Mouse (Mus musculus) G1E (cell line): ENCODE results near the gene Ccdc32. TPM values are rescaled to one million over a fixed set of nuclear protein-coding genes. Genes with fewer than 3 reads are reported as not detected.

Experiments
- ATAC-seq: 2 replicates; pipeline ENCODE4 v1.8.0; 2016; ENCODE audit warnings: mild to moderate bottlenecking; ENCODE audit not compliant: insufficient number of reproducible peaks, poor library complexity, low FRiP score, severe bottlenecking; ENCODE audit errors: extremely low read depth
- DNase-seq: peaks from one replicate; pipeline ENCODE4 v3.0.0; 2012; ENCODE audit warnings: low spot score
- H3K27me3 ChIP-seq: 2 replicates; pipeline ENCODE4 v1.6.1; 2012; ENCODE audit warnings: mild to moderate bottlenecking, low read length, inconsistent platforms; ENCODE audit not compliant: insufficient read depth
- H3K36me3 ChIP-seq: replicated peaks from 2 replicates; pipeline ENCODE3; 2012; ENCODE audit warnings: mild to moderate bottlenecking, inconsistent platforms
- H3K4me1 ChIP-seq: 2 replicates; pipeline ENCODE4 v1.6.1; 2012; ENCODE audit warnings: low read depth, low read length, inconsistent platforms, mixed read lengths; ENCODE audit not compliant: insufficient read depth
- H3K4me3 ChIP-seq: 2 replicates; pipeline ENCODE4 v1.5.1; 2012; ENCODE audit warnings: low read depth, mild to moderate bottlenecking, inconsistent platforms, low read length, moderate library complexity, mixed read lengths
- H3K9me3 ChIP-seq: replicated peaks from 2 replicates; pipeline ENCODE4 v1.6.1; 2012; ENCODE audit warnings: inconsistent platforms
- CTCF ChIP-seq: IDR thresholded peaks from 2 replicates; pipeline ENCODE4 v1.5.1; 2012; ENCODE audit warnings: low read depth, low read length, inconsistent platforms, mixed read lengths
- GATA1 ChIP-seq: IDR thresholded peaks from 2 replicates; pipeline ENCODE4 v1.6.1; 2012; ENCODE audit warnings: borderline replicate concordance, low read length, inconsistent platforms, mixed read lengths
- GATA2 ChIP-seq: IDR thresholded peaks from 2 replicates; pipeline ENCODE4 v1.6.1; 2012; ENCODE audit warnings: low read depth, low read length, inconsistent platforms, borderline replicate concordance
- POLR2AphosphoS5 ChIP-seq: IDR thresholded peaks from 2 replicates; pipeline ENCODE4 v1.6.1; 2012; ENCODE audit warnings: low read depth, low read length, inconsistent platforms; ENCODE audit not compliant: insufficient replicate concordance
- TAL1 ChIP-seq: conservative IDR thresholded peaks from 2 replicates; pipeline ENCODE4 v1.6.1; 2012; ENCODE audit warnings: low read depth, low read length, inconsistent platforms, mixed read lengths
- polyA plus RNA-seq: library from polyadenylated mRNA; stranded (reverse); fragments of >175 nt; gene quantifications from 2 replicates; pipeline ENCODE4 v1.2.3, GENCODE M21; 2012
- total RNA-seq, 2 experiments: library from RNA; stranded (forward) in 1 of 2; stranded (reverse) in 1 of 2; fragments of 200-1000 nt in 1 of 2; fragments of >200 nt in 1 of 2; fragmentation: Nextera tagmentation in 1 of 2; gene quantifications; 2 replicates each; pipeline ENCODE4 v1.2.3; 2014 to 2017

Gene Ccdc32
- total and polyA plus RNA-seq, 3 experiments: 13.7 to 28.1 (median 27.3) TPM

DNA sequence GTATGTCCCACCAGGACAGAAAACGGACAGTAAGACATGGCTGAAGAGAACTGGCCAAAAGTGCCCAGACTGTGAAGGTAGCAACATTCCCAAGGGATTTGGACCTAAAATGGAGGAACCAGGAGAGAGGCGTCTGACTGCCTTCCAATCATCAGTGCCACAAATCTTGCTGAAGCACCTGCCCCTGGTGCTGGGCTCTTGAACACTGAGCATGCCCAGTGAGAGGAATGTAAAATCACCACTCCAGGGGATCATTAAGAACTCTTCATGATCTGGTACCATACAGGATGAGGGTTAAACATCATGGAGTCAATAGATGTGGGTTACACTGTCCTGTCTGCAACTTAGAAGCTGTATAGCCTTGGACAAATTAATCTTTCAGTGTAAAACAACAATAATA, 16.0 kb upstream of the Ccdc32 start:
- Histone ChIP-seq H3K27me3 (no peaks in the 10 kb centered on the region), H3K36me3 (peaks cover 30% of the 10 kb centered on the region), H3K4me1 (peaks cover 21% of the 10 kb centered on the region), H3K9me3 (no peaks in the 10 kb centered on the region), H3K4me3 (no peak overlapping the region)
- ATAC-seq (no peak), DNase-seq (no peak)
- TF ChIP-seq GATA1 (no peak), POLR2AphosphoS5 (no peak), CTCF (no peak), TAL1 (no peak), GATA2 (no peak)

DNA sequence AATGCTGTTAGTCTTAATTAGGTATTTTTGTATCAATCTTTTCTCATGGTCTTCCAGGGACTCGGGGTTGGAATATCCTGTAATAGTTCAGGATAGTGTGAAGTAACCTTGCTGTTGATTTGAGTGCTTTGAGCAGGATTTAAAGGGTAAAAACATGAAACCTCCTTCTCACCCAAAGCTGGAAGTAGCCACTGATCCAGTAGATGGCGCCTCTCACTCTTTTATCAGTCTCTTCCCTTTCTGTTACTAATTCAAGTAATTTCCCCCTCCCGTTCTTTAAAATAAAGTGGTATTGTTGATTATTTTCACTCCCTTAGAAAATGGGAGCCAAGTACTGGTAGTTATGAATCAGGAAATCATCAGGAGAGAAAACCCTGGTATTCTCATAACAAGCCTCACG, 11.7 kb upstream of the Ccdc32 start:
- peak; percentile 22 for DNase-seq
- Histone ChIP-seq H3K27me3 (no peaks in the 10 kb centered on the region), H3K4me1 (peaks cover 41% of the 10 kb centered on the region), H3K36me3 (peaks cover 65% of the 10 kb centered on the region), H3K9me3 (no peaks in the 10 kb centered on the region), H3K4me3 (no peak overlapping the region)
- ATAC-seq: no peak
- TF ChIP-seq CTCF (no peak), GATA2 (no peak), TAL1 (no peak), GATA1 (no peak)

DNA sequence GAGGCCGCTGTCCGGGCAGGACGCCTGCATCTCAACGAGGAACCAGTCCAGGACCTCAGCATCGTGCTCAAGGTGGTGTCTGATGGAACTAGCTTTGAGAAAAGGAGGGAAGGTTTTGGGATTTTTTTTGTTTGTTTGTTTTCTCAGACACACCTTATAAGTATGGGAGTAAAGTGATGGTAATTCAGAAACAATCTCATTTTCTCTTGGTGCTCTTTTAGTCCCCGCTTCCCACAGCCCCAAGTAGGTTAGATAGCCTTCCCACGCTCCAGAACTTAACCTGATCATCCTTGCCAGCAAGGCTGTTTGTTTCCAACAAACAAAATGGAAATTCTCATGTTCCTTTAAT, 6.2 kb upstream of the Ccdc32 start:
- Histone ChIP-seq H3K9me3 (no peaks in the 10 kb centered on the region), H3K4me1 (peaks cover 49% of the 10 kb centered on the region), H3K36me3 (peaks cover 36% of the 10 kb centered on the region), H3K27me3 (no peaks in the 10 kb centered on the region), H3K4me3 (peak overlapping the region; percentile 97)
- TF ChIP-seq CTCF: no peak
- no peak for TF ChIP-seq GATA2
- no peak for TF ChIP-seq TAL1
- no peak for TF ChIP-seq GATA1
- TF ChIP-seq POLR2AphosphoS5: no peak
- ATAC-seq (no peak), DNase-seq (no peak)

DNA sequence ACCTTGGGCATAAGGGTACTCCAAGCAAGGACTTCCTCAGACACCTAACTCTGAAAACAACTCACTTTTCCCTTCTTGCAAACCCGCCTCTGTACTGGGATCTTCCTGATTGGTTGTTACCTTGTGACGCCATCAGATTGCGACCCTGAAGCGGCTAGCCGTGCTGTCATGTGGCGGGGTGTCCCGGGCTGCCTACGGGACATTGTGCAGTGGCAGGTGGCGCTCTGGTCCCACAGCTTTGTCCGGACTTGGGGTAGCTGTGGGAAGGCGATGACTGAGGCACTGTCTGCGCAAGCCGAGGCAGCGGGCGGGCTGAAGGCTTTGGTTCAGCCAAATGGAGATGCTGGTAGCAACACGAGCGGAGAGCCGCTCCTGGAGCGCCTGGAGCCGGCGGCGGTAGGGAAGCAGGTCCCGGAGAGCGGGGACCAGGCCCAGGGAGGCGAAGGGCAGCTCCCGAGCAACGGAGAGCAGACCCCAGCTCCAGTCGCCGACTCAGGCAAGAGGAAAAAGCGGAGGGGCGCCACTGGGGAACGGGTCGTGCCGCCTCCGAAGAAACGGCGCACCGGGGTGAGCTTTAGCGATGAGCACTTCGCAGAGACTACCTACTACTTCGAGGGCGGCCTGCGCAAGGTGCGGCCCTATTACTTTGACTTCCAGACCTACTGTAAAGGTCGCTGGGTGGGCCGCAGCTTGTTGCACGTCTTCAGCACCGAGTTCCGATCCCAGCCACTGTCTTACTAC, 5.6 kb upstream of the Ccdc32 start, which contains the start of gene Rpusd2:
Rpusd2 (plus strand) TSS at position 135 of the 741 bp plus-strand sequence.
- H3K9me3 ChIP-seq: no peaks in the 10 kb centered on the region
- no peak for TF ChIP-seq POLR2AphosphoS5
- TF ChIP-seq GATA2: no peak
- TF ChIP-seq GATA1: no peak
- H3K4me3 ChIP-seq: peak within 1 kb of the TSS; percentile 97
- peaks cover 32% of the 10 kb centered on the region for H3K36me3 ChIP-seq
- peak; percentile 97 for DNase-seq
- ATAC-seq: peak; percentile 94
- no peaks in the 10 kb centered on the region for H3K27me3 ChIP-seq
- H3K4me1 ChIP-seq: peaks cover 46% of the 10 kb centered on the region

- Histone ChIP-seq H3K27me3 (no peaks in the 10 kb centered on the region), H3K9me3 (no peaks in the 10 kb centered on the region), H3K4me3 (no peak overlapping the region), H3K36me3 (peaks cover 8% of the 10 kb centered on the region), H3K4me1 (peaks cover 45% of the 10 kb centered on the region)
- no peak for ATAC-seq
- no peak for DNase-seq
- no peak for TF ChIP-seq GATA2
- TF ChIP-seq POLR2AphosphoS5: no peak
- TF ChIP-seq TAL1: no peak
- TF ChIP-seq CTCF: no peak
These were observed 3.0 kb upstream of the Ccdc32 start for GRCm38 (mm10) chr2:119032191-119032590.

GRCm38 (mm10) chr2:119026951-119027350, 2.2 kb downstream of the Ccdc32 start:
- ATAC-seq (no peak), DNase-seq (no peak)
- TF ChIP-seq POLR2AphosphoS5 (no peak), GATA1 (no peak), CTCF (no peak), TAL1 (no peak), GATA2 (no peak)
- peaks cover 39% of the 10 kb centered on the region for H3K36me3 ChIP-seq
- no peaks in the 10 kb centered on the region for H3K27me3 ChIP-seq
- H3K4me1 ChIP-seq: peaks cover 56% of the 10 kb centered on the region
- H3K9me3 ChIP-seq: no peaks in the 10 kb centered on the region
- H3K4me3 ChIP-seq: no peak overlapping the region; the same call in 1 of the 2 replicates

GRCm38 (mm10) chr2:119025239-119025616, 4.0 kb downstream of the Ccdc32 start:
- ATAC-seq: no peak
- H3K4me3 ChIP-seq: peak overlapping the region; percentile 9; the same call in 1 of the 2 replicates
- H3K36me3 ChIP-seq: peaks cover 56% of the 10 kb centered on the region
- H3K27me3 ChIP-seq: no peaks in the 10 kb centered on the region
- TF ChIP-seq GATA1: no peak
- no peak for TF ChIP-seq POLR2AphosphoS5
- TF ChIP-seq GATA2: no peak
- no peak for TF ChIP-seq TAL1
- TF ChIP-seq CTCF: no peak
- peaks cover 54% of the 10 kb centered on the region for H3K4me1 ChIP-seq
- no peak for DNase-seq
- no peaks in the 10 kb centered on the region for H3K9me3 ChIP-seq
